Mouse (Mus musculus) lung, embryonic 16.5 days (tissue): ENCODE data around the gene Olfr98. TPM values are rescaled to one million over a fixed set of nuclear protein-coding genes. Genes with fewer than 3 reads are reported as not detected.
"Not testable (repeated sequence)": the region's sequence is repeated elsewhere in the genome, so short reads cannot be mapped to it uniquely, and the experiment has no call there.

Source experiments
- ATAC-seq: fragments of 200-750 bp; cut with Nextera tagmentation; 2 replicates; pipeline ENCODE4 v1.8.0; 2017; ENCODE audit warnings: low read depth, mild to moderate bottlenecking, moderate library complexity
- H3K27ac ChIP-seq: fragments of 300-500 bp; sonication (generic); 2 replicates; pipeline ENCODE4 v1.5.1; 2014; ENCODE audit warnings: mild to moderate bottlenecking, control low read depth, low read length
- H3K27me3 ChIP-seq: fragments of 300-500 bp; sonication (generic); 2 replicates; pipeline ENCODE4 v1.6.1; 2014; ENCODE audit warnings: low read depth, low read length, mixed read lengths; ENCODE audit not compliant: control insufficient read depth, insufficient read depth
- H3K36me3 ChIP-seq: fragments of 300-500 bp; sonication (generic); 2 replicates; pipeline ENCODE4 v1.6.1; 2014; ENCODE audit warnings: low read length; ENCODE audit not compliant: control insufficient read depth, insufficient read depth
- H3K4me1 ChIP-seq: fragments of 300-500 bp; sonication (generic); replicated peaks from 2 replicates; pipeline ENCODE4 v1.6.1; 2014; ENCODE audit warnings: low read length, mixed read lengths; ENCODE audit not compliant: control insufficient read depth, insufficient read depth
- H3K4me2 ChIP-seq: fragments of 300-500 bp; sonication (generic); 2 replicates; pipeline ENCODE4 v1.6.1; 2014; ENCODE audit warnings: low read depth, low read length, control low read depth
- H3K4me3 ChIP-seq: fragments of 300-500 bp; sonication (generic); 2 replicates; pipeline ENCODE4 v1.5.1; 2014; ENCODE audit warnings: mild to moderate bottlenecking, low read length, control low read depth
- H3K9ac ChIP-seq: fragments of 300-500 bp; sonication (generic); 2 replicates; pipeline ENCODE4 v1.6.1; 2014; ENCODE audit warnings: low read length, control low read depth
- H3K9me3 ChIP-seq: fragments of 300-500 bp; sonication (generic); 2 replicates; pipeline ENCODE4 v1.6.1; 2016; ENCODE audit warnings: low read length; ENCODE audit not compliant: control insufficient read depth
- WGBS: fragments of 180-500 bp; shearing (Covaris S2); extraction: QIAGEN DNeasy Blood & Tissue Kit; methylation state at CpG from one replicate; pipeline ENCODE4 v1.1.7; 2014; 5-methylcytosine and 5-hydroxymethylcytosine counted together
- polyA plus RNA-seq: library from polyadenylated mRNA; unstranded; fragments of >200 nt; fragmentation: Nextera tagmentation; extraction: Ambion mirVana; gene quantifications from 2 replicates; pipeline ENCODE4 v1.2.1, GENCODE M21; 2015

The Olfr98 gene
- polyA plus RNA-seq, 1 experiment from 2014 or later: not detected

DNA sequence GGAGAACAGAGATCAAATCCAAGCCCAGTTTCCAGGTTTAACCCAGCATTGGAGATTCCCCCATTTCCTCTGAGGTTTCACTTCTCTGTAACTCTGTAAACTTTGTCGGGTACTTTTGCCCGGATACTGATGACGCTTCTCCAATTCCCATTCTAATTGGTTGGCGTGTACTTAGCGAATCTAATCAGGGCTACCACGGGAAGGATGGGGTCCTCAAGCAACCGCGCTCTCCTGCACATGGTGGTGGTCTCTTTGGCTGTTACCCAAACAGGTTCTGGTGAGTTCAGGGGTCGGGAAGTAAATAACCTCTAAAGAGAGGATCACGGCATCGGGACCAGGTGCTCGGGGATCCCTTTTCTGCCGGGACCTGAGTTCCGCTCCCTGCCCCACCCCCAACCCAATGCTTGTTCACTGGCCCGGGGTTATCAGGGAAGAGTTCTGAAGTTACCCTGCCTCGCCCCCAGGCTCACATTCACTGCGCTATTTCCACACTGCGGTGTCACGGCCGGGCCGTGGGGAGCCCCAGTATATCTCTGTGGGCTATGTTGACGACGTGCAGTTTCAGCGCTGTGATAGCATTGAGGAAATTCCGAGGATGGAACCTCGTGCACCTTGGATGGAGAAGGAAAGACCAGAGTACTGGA, 6.6 kb upstream of the Olfr98 start, which contains the start of gene H2-M3:
Gene H2-M3, plus strand, starts transcription at position 163 of the 644 bp plus-strand sequence.
- WGBS: 2% methylated on average over 26 of the region's 26 CpGs
- Histone ChIP-seq H3K9me3 (no peaks in the 10 kb centered on the region), H3K27me3 (no peaks in the 10 kb centered on the region), H3K4me3 (peak within 1 kb of the TSS; percentile 64), H3K4me1 (peaks cover 4% of the 10 kb centered on the region; the same call in 1 of the 2 replicates), H3K9ac (peak within 1 kb of the TSS; percentile 53), H3K27ac (no peak within 1 kb of the TSS), H3K4me2 (peak within 1 kb of the TSS; percentile 96), H3K36me3 (no peaks in the 10 kb centered on the region)
- ATAC-seq: peak; percentile 96

DNA sequence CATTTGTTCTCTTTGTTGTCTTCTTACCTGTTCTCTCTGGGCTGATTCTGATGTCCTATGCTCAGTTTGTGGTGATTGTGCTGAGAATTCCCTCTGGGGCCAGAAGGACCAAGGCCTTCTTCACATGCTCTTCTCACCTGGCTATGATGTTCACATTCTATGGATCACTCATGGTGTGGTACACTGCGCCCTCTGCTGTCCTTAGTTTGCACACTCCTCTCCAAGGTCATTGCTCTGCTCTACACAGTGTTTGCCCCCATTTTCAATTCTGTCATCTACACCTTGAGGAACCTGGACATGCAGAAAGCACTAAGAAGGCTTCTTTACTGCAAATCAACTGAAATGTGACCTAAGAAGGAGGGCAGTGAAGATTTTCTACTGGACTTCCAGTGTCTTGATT, 13.0 kb downstream of the Olfr98 start:
- no peak for ATAC-seq
- H3K27ac ChIP-seq: no peak overlapping the region
- no peaks in the 10 kb centered on the region for H3K27me3 ChIP-seq
- no peak overlapping the region for H3K4me2 ChIP-seq
- H3K9me3 ChIP-seq: no peaks in the 10 kb centered on the region
- H3K4me3 ChIP-seq: no peak overlapping the region
- no peaks in the 10 kb centered on the region for H3K36me3 ChIP-seq
- no peak overlapping the region for H3K9ac ChIP-seq
- WGBS: 0% methylated on average over 1 of the region's 1 CpGs
- no peaks in the 10 kb centered on the region for H3K4me1 ChIP-seq

DNA sequence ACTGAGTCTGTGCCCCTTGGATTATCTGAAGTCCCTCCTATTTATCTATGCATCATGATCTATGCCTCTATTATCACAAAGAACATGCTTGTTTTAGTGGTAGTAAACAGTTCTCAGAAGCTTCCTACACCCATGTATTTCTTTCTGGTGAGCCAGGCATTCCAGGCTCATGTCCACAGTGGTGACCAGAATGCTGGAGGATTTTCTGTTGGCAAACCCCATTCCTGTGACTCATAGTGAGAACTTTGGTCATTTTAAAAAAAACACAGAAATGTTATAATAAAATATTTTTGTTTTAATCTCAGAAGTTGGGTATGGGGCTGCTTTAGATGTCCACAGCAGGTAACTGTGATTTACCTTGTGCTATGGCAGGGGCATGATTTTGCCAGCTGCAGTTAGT, 14.1 kb downstream of the Olfr98 start:
- ATAC-seq: no peak
- Histone ChIP-seq H3K27ac (no peak overlapping the region), H3K36me3 (no peaks in the 10 kb centered on the region), H3K4me2 (no peak overlapping the region), H3K9ac (no peak overlapping the region), H3K4me1 (no peaks in the 10 kb centered on the region), H3K9me3 (no peaks in the 10 kb centered on the region), H3K27me3 (no peaks in the 10 kb centered on the region), H3K4me3 (no peak overlapping the region)

DNA sequence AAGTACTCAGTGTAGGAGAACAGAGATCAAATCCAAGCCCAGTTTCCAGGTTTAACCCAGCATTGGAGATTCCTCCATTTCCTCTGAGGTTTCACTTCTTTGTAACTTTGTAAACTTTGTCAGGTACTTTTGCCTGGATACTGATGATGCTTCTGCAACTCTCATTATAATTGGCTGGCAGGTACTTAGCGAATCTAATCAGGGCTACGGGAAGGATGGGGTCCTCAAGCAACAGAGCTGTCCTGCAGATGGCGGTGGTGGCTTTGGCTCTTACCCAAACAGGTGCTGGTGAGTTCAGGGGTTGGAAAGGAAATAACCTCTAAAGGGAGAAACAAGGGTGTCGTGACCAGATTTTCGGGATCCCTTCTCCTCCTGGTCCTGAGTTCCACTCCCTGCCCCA, 16.8 kb downstream of the Olfr98 start:
- H3K36me3 ChIP-seq: no peaks in the 10 kb centered on the region
- H3K9me3 ChIP-seq: no peaks in the 10 kb centered on the region
- no peak overlapping the region for H3K4me2 ChIP-seq
- H3K27me3 ChIP-seq: no peaks in the 10 kb centered on the region
- WGBS: 21% methylated on average over 5 of the region's 5 CpGs
- no peaks in the 10 kb centered on the region for H3K4me1 ChIP-seq
- no peak overlapping the region for H3K27ac ChIP-seq
- H3K4me3 ChIP-seq: no peak overlapping the region
- no peak overlapping the region for H3K9ac ChIP-seq
- no peak for ATAC-seq

DNA sequence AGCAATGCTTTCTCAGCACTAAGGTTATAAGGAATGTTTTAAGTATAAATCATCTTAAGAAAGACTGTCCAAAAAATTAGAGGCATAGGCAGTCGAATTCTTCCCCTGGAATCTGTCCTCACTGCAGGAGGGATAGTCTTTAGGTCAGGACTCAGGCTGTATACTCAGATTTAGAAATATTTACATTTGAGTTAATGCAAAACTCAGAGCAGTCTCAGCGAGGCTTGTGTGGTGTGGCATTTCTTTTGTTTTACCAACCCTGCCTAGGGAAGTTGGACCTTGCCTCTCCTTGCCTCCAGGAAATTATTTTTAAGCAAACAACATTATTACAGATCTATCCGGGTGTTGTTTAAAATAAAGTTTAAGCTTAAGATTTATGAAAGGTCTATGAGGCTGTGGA, 21.4 kb downstream of the Olfr98 start:
- 21% methylated on average over 3 of the region's 3 CpGs for WGBS

DNA sequence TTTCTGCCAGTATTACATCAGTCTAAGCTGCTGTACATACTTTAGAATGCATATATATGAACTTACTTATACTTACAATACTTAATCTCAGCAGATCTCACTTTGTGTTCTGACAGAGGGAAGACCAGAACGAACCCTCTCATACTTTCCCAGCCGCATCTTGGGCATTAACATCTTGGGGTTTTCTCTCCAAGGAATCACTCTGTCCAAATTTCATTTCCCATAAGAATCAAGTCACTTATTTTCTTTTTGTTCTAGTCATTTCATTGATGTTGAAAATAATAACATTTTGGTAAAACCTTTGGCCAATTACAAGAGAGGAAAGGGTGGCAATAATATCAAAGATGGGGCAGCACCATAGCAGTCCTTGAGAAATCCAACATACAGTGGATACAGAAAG, 26.3 kb downstream of the Olfr98 start, which contains the start of gene Olfr97:
Gene Olfr97, minus strand, starts transcription at position 101 of the 400 bp plus-strand sequence.
- H3K9ac ChIP-seq, ATAC-seq: not testable (repeated sequence)
- WGBS: 77% methylated on average over 2 of the region's 2 CpGs

More for the DNA sequence above, 21.4 kb downstream of the Olfr98 start:
- H3K27me3 ChIP-seq: no peaks in the 10 kb centered on the region
- H3K9ac ChIP-seq: no peak overlapping the region
- no peaks in the 10 kb centered on the region for H3K9me3 ChIP-seq
- H3K4me2 ChIP-seq: no peak overlapping the region
- H3K27ac ChIP-seq: no peak overlapping the region
- no peak overlapping the region for H3K4me3 ChIP-seq
- H3K36me3 ChIP-seq: no peaks in the 10 kb centered on the region
- H3K4me1 ChIP-seq: no peaks in the 10 kb centered on the region
- no peak for ATAC-seq

DNA sequence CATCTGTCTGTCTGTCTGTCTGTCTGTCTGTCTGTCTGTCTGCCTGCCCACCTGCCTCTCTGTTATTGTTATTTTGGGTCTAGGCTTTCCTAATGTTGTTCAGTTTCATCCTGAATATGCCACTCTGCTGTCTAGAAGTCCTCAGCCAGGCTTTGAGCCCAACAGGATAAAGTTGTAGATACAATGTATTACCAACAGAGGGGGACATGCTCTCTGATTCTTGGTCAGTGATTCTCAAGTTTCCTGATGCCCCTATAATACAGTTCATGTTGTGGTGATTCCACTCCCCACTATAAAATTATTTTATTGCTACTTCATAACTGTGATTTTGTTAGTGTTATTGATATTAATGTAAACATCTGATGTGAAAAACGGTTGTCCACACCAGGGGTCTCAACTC, 41.7 kb downstream of the Olfr98 start:
- Histone ChIP-seq H3K4me1 (no peaks in the 10 kb centered on the region), H3K36me3 (no peaks in the 10 kb centered on the region)
- 16% methylated on average over 1 of the region's 1 CpGs for WGBS

More for the DNA sequence above, 26.3 kb downstream of the Olfr98 start, which contains the start of gene Olfr97:
- H3K27ac ChIP-seq, H3K4me1 ChIP-seq, H3K36me3 ChIP-seq, H3K27me3 ChIP-seq, H3K4me2 ChIP-seq, H3K9me3 ChIP-seq, H3K4me3 ChIP-seq: not testable (repeated sequence)

DNA sequence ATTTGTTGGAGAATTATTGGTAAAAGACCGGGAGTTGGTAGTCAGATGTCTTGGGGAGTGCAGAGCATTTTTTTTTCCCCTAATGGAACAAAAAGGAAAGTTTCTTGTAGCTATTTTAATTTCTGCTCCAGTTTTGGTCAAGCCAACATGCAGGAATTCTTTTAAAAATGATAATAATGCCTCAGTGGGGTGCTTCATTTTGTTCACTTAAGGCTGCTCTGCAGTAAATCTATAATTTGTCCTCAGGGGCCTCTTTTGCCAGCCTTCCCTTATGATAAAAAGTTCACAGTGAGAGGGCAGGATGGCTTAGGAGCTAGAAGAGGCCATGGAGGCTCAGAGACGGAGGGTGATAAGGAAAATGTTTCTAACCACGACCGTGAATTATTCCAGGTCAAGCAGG, 43.7 kb downstream of the Olfr98 start, which contains the start of gene Olfr96:
Gene Olfr96, plus strand, starts transcription at position 301 of the 400 bp plus-strand sequence.
- 45% methylated on average over 4 of the region's 4 CpGs for WGBS
- Histone ChIP-seq H3K27ac (no peak within 1 kb of the TSS), H3K36me3 (no peaks in the 10 kb centered on the region), H3K9ac (no peak within 1 kb of the TSS), H3K4me1 (no peaks in the 10 kb centered on the region), H3K9me3 (no peaks in the 10 kb centered on the region), H3K27me3 (no peaks in the 10 kb centered on the region), H3K4me2 (no peak within 1 kb of the TSS), H3K4me3 (no peak within 1 kb of the TSS)
- no peak for ATAC-seq

More for the DNA sequence above, 41.7 kb downstream of the Olfr98 start:
- Histone ChIP-seq H3K4me2 (no peak overlapping the region), H3K9ac (no peak overlapping the region), H3K27me3 (no peaks in the 10 kb centered on the region), H3K9me3 (no peaks in the 10 kb centered on the region), H3K27ac (no peak overlapping the region), H3K4me3 (no peak overlapping the region)
- ATAC-seq: no peak

DNA sequence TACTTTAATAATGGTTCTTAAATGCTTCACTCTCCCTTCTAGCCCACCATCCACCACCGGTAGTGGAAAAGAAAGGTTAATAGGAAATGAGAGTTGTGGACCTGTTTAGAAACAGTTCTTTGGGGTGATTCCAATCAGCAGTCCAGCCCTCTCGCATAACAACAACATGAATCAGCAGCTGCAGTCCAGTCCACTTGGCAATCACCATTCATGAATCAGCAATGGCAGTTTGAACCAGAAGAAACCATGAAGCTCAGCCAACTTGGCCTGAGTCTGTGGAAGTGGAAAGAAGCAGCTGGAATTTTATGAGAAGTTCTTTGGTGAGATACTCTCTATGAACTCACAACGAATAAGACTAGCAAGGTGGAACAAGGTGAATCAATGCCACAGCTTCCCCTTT, 45.1 kb downstream of the Olfr98 start:
- no peaks in the 10 kb centered on the region for H3K27me3 ChIP-seq
- H3K4me1 ChIP-seq: no peaks in the 10 kb centered on the region
- ATAC-seq: no peak
- no peak overlapping the region for H3K9ac ChIP-seq
- no peaks in the 10 kb centered on the region for H3K9me3 ChIP-seq
- WGBS: 72% methylated on average over 3 of the region's 3 CpGs
- H3K36me3 ChIP-seq: no peaks in the 10 kb centered on the region
- H3K4me2 ChIP-seq: no peak overlapping the region
- no peak overlapping the region for H3K4me3 ChIP-seq
- H3K27ac ChIP-seq: no peak overlapping the region
